Mouse (Mus musculus) adrenal gland, adult (tissue): ENCODE measurements around the gene Ms4a2.

Source experiments
- DNase-seq, 2 experiments: peaks; one replicate each; pipeline ENCODE4 v3.0.0; 2022 to 2023; ENCODE audit warnings: low spot score in 1 of 2; ENCODE audit not compliant: inconsistent age in 2 of 2

Gene Ms4a2

DNA sequence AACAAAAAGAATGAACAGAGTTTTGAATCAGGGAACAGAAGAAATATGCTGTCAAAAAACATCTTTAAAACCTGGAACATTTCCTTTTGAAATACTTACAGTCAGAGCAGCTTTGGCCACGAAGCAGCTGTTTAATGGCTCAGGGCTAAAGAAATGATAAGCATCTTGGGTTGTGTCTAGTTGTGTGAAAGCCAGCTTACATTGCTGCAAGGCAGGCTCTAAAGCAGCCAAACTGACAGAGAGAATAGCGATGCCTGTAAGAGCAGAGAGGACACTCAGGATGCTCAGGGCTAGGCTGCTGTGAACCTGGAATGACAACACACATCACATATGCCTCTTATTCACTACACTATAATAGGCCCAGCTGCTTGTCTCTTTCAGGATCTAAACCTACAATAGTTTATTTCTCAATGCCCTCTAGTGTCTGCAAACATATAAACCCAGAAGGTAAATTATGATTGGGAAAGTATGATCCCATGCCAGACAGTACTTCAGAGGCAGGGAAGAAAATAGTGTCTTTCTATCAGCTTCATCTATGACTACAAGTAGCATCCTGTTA lies 33.5 kb downstream of the Ms4a2 start:
- no peak for DNase-seq

DNA sequence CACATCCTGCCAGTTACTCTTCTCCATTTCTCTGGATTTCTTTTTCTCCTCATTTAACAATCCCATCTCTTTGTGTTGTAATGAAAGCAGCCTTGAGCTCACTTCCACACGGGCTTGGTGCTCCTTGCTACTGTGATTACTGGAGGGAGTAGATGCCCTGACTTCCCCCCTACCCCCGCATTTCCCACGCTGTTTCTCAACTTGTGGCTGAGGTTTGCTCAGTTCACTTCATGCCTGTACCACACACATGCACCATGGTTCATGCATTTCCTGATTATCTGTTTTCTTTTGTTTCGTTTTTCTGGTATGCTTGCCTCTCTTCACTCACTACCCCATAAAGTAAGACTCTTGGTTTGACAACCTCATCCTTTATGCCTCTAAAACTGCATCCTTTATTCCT lies 34.3 kb downstream of the Ms4a2 start:
- DNase-seq: no peak

DNA sequence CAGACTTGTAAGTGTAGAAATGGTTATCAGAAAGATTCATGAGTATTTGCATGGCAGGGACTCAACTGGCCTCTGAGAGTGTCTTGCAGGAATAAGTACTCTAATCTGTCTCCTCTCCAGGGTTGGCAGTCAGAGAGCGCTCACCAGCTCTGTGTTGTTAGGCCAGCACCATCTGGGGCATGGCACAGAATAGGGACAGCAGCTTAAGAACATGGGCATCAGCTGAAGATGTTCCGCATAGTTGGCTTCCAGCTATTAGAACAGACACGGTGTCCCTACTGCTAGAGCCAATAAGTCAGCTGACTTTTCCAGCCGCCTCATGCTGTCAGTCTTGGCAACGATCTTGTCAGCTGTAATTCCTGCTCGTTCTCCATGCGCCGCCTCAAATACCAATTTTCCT lies 48.6 kb downstream of the Ms4a2 start:
- no peak for DNase-seq
